Mouse (Mus musculus): Measurements from ENCODE around the gene Vmn2r116. TPM values are rescaled to one million over a fixed set of nuclear protein-coding genes. Genes with fewer than 3 reads are reported as not detected.
"Not testable (repeated sequence)": the region's sequence is repeated elsewhere in the genome, so short reads cannot be mapped to it uniquely, and the experiment has no call there.

Vmn2r116 gene
- polyA plus RNA-seq (2011; ENCODE audit: insufficient read depth, insufficient read length, low read depth, missing spikeins), result not detected in 2 replicates

DNA sequence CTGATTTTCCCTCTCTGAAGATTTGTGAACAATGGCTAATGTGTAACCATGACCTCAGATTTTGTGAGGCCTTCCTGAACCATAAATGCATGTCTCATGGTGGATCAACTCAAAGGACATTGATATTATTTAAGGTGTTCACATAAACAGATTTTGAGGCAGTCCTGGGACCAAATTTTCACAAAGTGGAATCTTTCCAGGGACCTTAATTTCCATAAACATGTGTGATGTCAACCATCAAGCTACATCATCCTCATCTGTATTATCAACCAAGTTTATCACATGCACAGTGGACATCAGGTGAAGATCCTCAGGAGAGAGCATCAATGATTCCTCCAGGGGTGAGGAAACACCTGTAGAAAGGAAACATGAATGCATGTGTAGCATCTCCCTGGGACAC, at the start of gene Vmn2r116:
Vmn2r116 (plus strand) TSS at position 301 of the 400 bp plus-strand sequence.
- not testable (repeated sequence) for H3K4me3 ChIP-seq (ENCODE audit: low read depth, low read length); H3K27ac ChIP-seq (ENCODE audit: insufficient read depth, low read length); H3K4me1 ChIP-seq (ENCODE audit: control insufficient read depth, insufficient read depth, low read length); H3K9me3 ChIP-seq (replicated peaks; ENCODE audit: control insufficient read depth, insufficient read depth, low read length, poor library complexity, severe bottlenecking); H3K27me3 ChIP-seq (ENCODE audit: control insufficient read depth, insufficient read depth, low read length, poor library complexity, severe bottlenecking); H3K36me3 ChIP-seq (ENCODE audit: control insufficient read depth, insufficient read depth, low read length, poor library complexity, severe bottlenecking); H3K9ac ChIP-seq (ENCODE audit: low read depth, poor library complexity, severe bottlenecking)

DNA sequence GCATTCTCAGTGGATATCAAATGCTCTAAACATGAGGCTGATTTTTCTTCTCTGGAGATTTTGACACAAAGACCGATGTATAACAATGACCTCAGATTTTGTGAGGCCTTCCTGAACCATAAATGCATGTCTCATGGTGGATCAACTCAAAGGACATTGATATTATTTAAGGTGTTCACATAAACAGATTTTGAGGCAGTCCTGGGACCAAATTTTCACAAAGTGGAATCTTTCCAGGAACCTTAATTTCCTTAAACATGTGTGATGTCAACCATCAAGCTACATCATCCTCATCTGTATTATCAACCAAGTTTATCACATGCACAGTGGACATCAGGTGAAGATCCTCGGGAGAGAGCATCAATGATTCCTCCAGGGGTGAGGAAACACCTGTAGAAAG, 41.0 kb upstream of the Vmn2r116 start, which contains the start of gene Vmn2r115:
Vmn2r115 (plus strand) TSS at position 301 of the 400 bp plus-strand sequence.
- H3K9ac ChIP-seq (ENCODE audit: low read depth, poor library complexity, severe bottlenecking); H3K4me1 ChIP-seq (ENCODE audit: control insufficient read depth, insufficient read depth, low read length); H3K9me3 ChIP-seq (replicated peaks; ENCODE audit: control insufficient read depth, insufficient read depth, low read length, poor library complexity, severe bottlenecking); H3K36me3 ChIP-seq (ENCODE audit: control insufficient read depth, insufficient read depth, low read length, poor library complexity, severe bottlenecking); H3K4me3 ChIP-seq (ENCODE audit: low read depth, low read length); H3K27ac ChIP-seq (ENCODE audit: insufficient read depth, low read length); H3K27me3 ChIP-seq (ENCODE audit: control insufficient read depth, insufficient read depth, low read length, poor library complexity, severe bottlenecking): not testable (repeated sequence)

DNA sequence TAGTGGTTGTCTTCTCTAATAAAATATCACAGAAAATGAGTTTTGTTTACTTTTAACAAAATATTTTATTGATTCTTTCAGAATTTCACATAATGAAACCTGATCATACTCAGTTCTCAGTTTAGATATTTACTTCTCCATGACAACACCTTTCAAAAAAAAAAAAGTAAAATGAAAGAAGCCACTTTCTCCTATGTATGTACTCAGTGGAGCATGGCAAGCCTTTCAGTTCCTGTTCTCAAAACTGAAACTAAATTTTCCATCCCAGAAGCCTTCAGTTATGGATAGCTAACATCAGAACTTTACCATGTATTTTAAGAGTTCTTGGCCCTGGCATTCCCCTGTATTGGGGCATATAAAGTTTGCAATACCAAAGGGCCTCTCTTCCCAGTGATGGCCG, 32.8 kb upstream of the Vmn2r116 start:
- H3K9me3 ChIP-seq (replicated peaks; ENCODE audit: control insufficient read depth, insufficient read depth, low read length, poor library complexity, severe bottlenecking), result no peaks in the 10 kb centered on the region
- no peaks in the 10 kb centered on the region for H3K36me3 ChIP-seq (ENCODE audit: control insufficient read depth, insufficient read depth, low read length, poor library complexity, severe bottlenecking)
- TF ChIP-seq EP300 (IDR thresholded peaks at IDR 0.05; ENCODE audit: insufficient read depth, low read depth, low read length) (no peak), POLR2A (IDR thresholded peaks at IDR 0.05; ENCODE audit: insufficient read depth, low read length) (no peak), CTCF (IDR thresholded peaks at IDR 0.05; ENCODE audit: low read depth, low read length) (no peak)
- H3K4me3 ChIP-seq (ENCODE audit: low read depth, low read length), result no peak overlapping the region
- H3K4me1 ChIP-seq (ENCODE audit: control insufficient read depth, insufficient read depth, low read length), result no peaks in the 10 kb centered on the region
- H3K27ac ChIP-seq (ENCODE audit: insufficient read depth, low read length), result no peak overlapping the region
- H3K27me3 ChIP-seq (ENCODE audit: control insufficient read depth, insufficient read depth, low read length, poor library complexity, severe bottlenecking), result no peaks in the 10 kb centered on the region
- no peak overlapping the region for H3K9ac ChIP-seq (ENCODE audit: low read depth, poor library complexity, severe bottlenecking)

DNA sequence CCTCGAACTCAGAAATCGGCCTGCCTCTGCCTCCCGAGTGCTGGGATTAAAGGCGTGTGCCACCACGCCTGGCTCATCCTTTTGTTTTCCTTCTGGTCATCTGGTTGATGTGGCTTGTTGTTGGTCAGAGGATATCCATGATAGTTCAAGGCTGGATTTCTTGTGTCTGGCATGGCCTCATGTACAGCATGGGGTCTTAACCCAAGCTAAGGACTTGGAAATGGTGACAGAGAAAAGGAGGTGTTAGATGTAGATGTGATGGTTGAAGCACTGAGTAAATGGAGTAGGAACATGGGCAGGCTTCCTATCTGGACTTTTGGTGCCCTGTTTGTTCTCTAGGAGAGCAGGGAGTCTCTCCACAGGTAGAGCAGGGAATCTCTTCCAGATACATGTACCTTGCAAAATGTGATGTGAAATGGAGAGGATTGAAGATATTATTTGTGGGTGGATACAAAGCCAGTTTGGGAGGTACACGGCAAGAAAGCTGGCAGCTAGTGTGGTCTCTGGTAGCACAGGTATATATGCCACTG, 48.8 kb downstream of the Vmn2r116 start:
- no peak overlapping the region for H3K4me3 ChIP-seq (ENCODE audit: low read depth, low read length)
- no peak for TF ChIP-seq POLR2A (IDR thresholded peaks at IDR 0.05; ENCODE audit: insufficient read depth, low read length)
- no peak for TF ChIP-seq CTCF (IDR thresholded peaks at IDR 0.05; ENCODE audit: low read depth, low read length)
- no peak for TF ChIP-seq EP300 (IDR thresholded peaks at IDR 0.05; ENCODE audit: insufficient read depth, low read depth, low read length)
- peaks cover 10% of the 10 kb centered on the region; the same call in 1 of the 2 replicates for H3K9me3 ChIP-seq (replicated peaks; ENCODE audit: control insufficient read depth, insufficient read depth, low read length, poor library complexity, severe bottlenecking)
- H3K27me3 ChIP-seq (ENCODE audit: control insufficient read depth, insufficient read depth, low read length, poor library complexity, severe bottlenecking), result no peaks in the 10 kb centered on the region
- H3K36me3 ChIP-seq (ENCODE audit: control insufficient read depth, insufficient read depth, low read length, poor library complexity, severe bottlenecking), result no peaks in the 10 kb centered on the region
- H3K9ac ChIP-seq (ENCODE audit: low read depth, poor library complexity, severe bottlenecking), result no peak overlapping the region
- no peak overlapping the region for H3K27ac ChIP-seq (ENCODE audit: insufficient read depth, low read length)
- no peaks in the 10 kb centered on the region for H3K4me1 ChIP-seq (ENCODE audit: control insufficient read depth, insufficient read depth, low read length)

Other genes starting within 250 kb of the Vmn2r116 start
- 5.7 and 6.7 TPM in 2 replicates for gene Zfp40, start 191.4 kb upstream of the Vmn2r116 start, polyA plus RNA-seq (2011; ENCODE audit: insufficient read depth, insufficient read length, low read depth, missing spikeins)
- gene Vmn2r114, start 72.1 kb upstream of the Vmn2r116 start, polyA plus RNA-seq (2011; ENCODE audit: insufficient read depth, insufficient read length, low read depth, missing spikeins), result 0.04 and 0.08 TPM in 2 replicates
- gene Vmn2r115, start 40.9 kb upstream of the Vmn2r116 start, polyA plus RNA-seq (2011; ENCODE audit: insufficient read depth, insufficient read length, low read depth, missing spikeins), result not detected in 2 replicates
- gene Vmn2r117, start 95.1 kb downstream of the Vmn2r116 start, polyA plus RNA-seq (2011; ENCODE audit: insufficient read depth, insufficient read length, low read depth, missing spikeins), result not detected in 2 replicates
- gene Zfp213, start 179.6 kb downstream of the Vmn2r116 start, polyA plus RNA-seq (2011; ENCODE audit: insufficient read depth, insufficient read length, low read depth, missing spikeins), result 4.2 and 4.9 TPM in 2 replicates
- gene Zfp13, start 214.9 kb downstream of the Vmn2r116 start, polyA plus RNA-seq (2011; ENCODE audit: insufficient read depth, insufficient read length, low read depth, missing spikeins), result 25.1 and 27.7 TPM in 2 replicates
- gene Zscan10, start 216.3 kb downstream of the Vmn2r116 start, polyA plus RNA-seq (2011; ENCODE audit: insufficient read depth, insufficient read length, low read depth, missing spikeins), result 51.8 and 58.5 TPM in 2 replicates

Measured in ES-Bruce4 (cell line).